Mouse (Mus musculus) ES-E14 (cell line): ENCODE data around the gene Jsrp1. TPM values are rescaled to one million over a fixed set of nuclear protein-coding genes. Genes with fewer than 3 reads are reported as not detected.

Experiments
- DNase-seq: peaks from one replicate; pipeline ENCODE4 v3.0.0-alpha.2; 2013; ENCODE audit warnings: low read depth, low spot score
- H3K27ac ChIP-seq: 2 replicates; pipeline ENCODE4 v1.5.1; 2012; ENCODE audit warnings: low read depth, mild to moderate bottlenecking, low read length, moderate library complexity, mixed read lengths; ENCODE audit not compliant: poor library complexity, insufficient read depth, severe bottlenecking
- H3K36me3 ChIP-seq: 2 replicates; pipeline ENCODE4 v1.6.1; 2012; ENCODE audit warnings: mild to moderate bottlenecking, low read length, moderate library complexity, mixed read lengths; ENCODE audit not compliant: control insufficient read depth, poor library complexity, insufficient read depth, severe bottlenecking
- H3K4me1 ChIP-seq, 2 experiments: fragments of 150-350 bp in 1 of 2; sonication (generic) in 1 of 2; 2 replicates each; pipeline ENCODE4 v1.6.1; 2012; ENCODE audit warnings: low read length in 2 of 2, mild to moderate bottlenecking in 1 of 2, mixed read lengths in 1 of 2; ENCODE audit not compliant: control insufficient read depth in 2 of 2, insufficient read depth in 2 of 2, poor library complexity in 1 of 2
- H3K4me3 ChIP-seq, 2 experiments: fragments of 150-350 bp in 1 of 2; sonication (generic) in 1 of 2; 2 replicates each; pipeline ENCODE4 v1.5.1; 2012; ENCODE audit warnings: low read length in 2 of 2, low read depth in 1 of 2, mild to moderate bottlenecking in 1 of 2, mixed read lengths in 1 of 2; ENCODE audit not compliant: insufficient read depth in 1 of 2, poor library complexity in 1 of 2, severe bottlenecking in 1 of 2
- H3K9ac ChIP-seq: 2 replicates; pipeline ENCODE4 v1.6.1; 2012; ENCODE audit warnings: low read depth, mild to moderate bottlenecking, low read length, mixed read lengths; ENCODE audit not compliant: poor library complexity, insufficient read depth, severe bottlenecking
- H3K9me3 ChIP-seq: fragments of 150-350 bp; sonication (generic); 2 replicates; pipeline ENCODE4 v1.6.1; 2012; ENCODE audit warnings: low read depth, mild to moderate bottlenecking, low read length; ENCODE audit not compliant: control insufficient read depth, insufficient read depth
- CHD2 ChIP-seq: IDR thresholded peaks from 2 replicates; pipeline ENCODE4 v1.6.1; 2014; ENCODE audit warnings: mild to moderate bottlenecking, low read depth, low read length, inconsistent platforms
- HCFC1 ChIP-seq: IDR thresholded peaks from 2 replicates; pipeline ENCODE4 v1.6.1; 2012; ENCODE audit warnings: low read length, inconsistent platforms, borderline replicate concordance; ENCODE audit not compliant: insufficient read depth
- MAFK ChIP-seq: IDR thresholded peaks from 2 replicates; pipeline ENCODE4 v1.6.1; 2014; ENCODE audit warnings: mild to moderate bottlenecking, low read depth, low read length, inconsistent platforms; ENCODE audit not compliant: insufficient read depth
- ZC3H11A ChIP-seq: IDR thresholded peaks from 2 replicates; pipeline ENCODE4 v1.6.1; 2012; ENCODE audit warnings: low read depth, mild to moderate bottlenecking, inconsistent platforms, low read length, borderline replicate concordance
- ZNF384 ChIP-seq: IDR thresholded peaks from 2 replicates; pipeline ENCODE4 v1.6.1; 2012; ENCODE audit warnings: low read depth, low read length, inconsistent platforms
- in situ Hi-C, 2 experiments: fragments of 600-800 bp; cut with MboI; formaldehyde crosslinking; loops; one replicate each; pipeline ENCODE4 v1.15.1; 2025; ENCODE audit warnings: low sequenced_read_pairs in 2 of 2, inconsistent platforms in 1 of 2; ENCODE audit not compliant: unreplicated experiment in 2 of 2
- total RNA-seq: library from RNA; depleted of rRNA; stranded (reverse); fragments of 300-350 nt; gene quantifications from 2 replicates; pipeline ENCODE4 v1.2.3, GENCODE M21; 2012

Jsrp1 gene
- total RNA-seq, 1 experiment, result 0.67 TPM

DNA sequence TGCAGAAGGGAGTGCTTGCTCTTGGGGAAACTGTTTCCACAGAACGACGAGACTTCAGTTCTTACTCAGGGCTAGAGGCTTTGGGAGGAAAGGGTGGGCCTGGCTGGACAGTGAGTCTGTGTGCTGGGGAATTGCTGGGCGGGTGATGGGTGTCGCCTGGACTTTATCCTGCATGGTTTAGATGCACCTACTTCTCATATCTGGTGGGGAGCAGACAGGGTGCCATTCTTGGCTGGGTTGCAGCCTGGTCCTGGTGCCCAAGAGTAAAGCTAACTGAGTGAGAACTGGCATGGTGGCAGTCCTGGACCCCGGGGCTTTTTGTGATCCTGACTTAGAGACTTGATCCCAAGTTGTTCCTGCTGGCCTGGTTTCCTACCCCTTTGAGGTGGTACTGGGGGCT is 43.6 kb upstream of the Jsrp1 start:
- in situ Hi-C loops, result no loop called here
- no peak for TF ChIP-seq ZNF384
- TF ChIP-seq HCFC1, result no peak
- no peak for TF ChIP-seq CHD2
- no peak for TF ChIP-seq MAFK
- no peak for TF ChIP-seq ZC3H11A
- no peak overlapping the region for H3K9ac ChIP-seq
- DNase-seq, result no peak
- H3K36me3 ChIP-seq, result peaks cover 11% of the 10 kb centered on the region
- H3K27ac ChIP-seq, result no peak overlapping the region
- no peak overlapping the region for H3K4me3 ChIP-seq
- H3K4me1 ChIP-seq, result peaks cover 3 to 5% of the 10 kb centered on the region in 2 experiments; a peak in 2 of 4 replicates
- no peaks in the 10 kb centered on the region for H3K9me3 ChIP-seq

DNA sequence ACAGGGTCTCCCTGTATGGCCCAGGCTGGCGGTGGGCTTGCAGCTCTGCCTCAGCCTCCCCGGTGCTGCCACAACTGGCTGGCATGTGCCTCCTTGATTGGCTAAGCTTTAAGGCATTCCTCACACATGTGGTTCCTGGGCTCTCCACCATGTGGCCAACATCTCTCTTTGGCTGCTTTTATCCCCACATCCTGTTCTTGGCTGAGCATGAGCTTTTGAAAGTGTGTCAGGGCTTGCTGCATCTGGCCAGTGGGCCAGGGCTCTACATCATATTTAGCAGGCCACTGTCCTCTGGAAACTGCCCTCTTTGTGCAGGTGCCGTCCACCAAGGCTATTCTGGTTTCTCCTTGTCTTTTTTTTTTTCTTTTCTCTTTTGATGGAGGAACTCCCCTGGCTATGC is 43.0 kb upstream of the Jsrp1 start:
- DNase-seq, result no peak
- Histone ChIP-seq H3K9ac (no peak overlapping the region), H3K36me3 (peaks cover 17% of the 10 kb centered on the region), H3K27ac (no peak overlapping the region), H3K9me3 (no peaks in the 10 kb centered on the region), H3K4me3 (no peak overlapping the region), H3K4me1 (peaks cover 3 to 5% of the 10 kb centered on the region in 2 experiments; a peak in 2 of 4 replicates)
- TF ChIP-seq CHD2 (no peak), ZC3H11A (no peak), MAFK (no peak), ZNF384 (no peak), HCFC1 (no peak)
- in situ Hi-C loops, result no loop called here

DNA sequence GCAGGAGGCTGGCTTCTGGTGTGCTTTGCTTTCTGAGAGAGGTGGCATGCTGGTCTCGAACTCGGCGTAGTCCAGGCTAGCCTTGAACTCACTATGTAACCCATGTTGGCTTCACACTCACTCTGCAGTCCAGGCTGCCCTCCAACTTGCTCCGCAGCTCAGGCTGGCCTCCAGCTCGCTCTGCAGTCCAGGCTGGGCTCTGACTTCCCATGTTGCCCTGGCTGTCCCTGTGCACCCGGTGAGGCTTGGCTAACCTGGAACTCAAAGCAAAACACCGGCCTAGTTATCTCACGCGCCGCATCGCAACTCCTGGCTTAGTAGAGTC is 42.4 kb upstream of the Jsrp1 start:
- TF ChIP-seq CHD2 (no peak), MAFK (no peak), ZNF384 (no peak), HCFC1 (no peak), ZC3H11A (no peak)

DNA sequence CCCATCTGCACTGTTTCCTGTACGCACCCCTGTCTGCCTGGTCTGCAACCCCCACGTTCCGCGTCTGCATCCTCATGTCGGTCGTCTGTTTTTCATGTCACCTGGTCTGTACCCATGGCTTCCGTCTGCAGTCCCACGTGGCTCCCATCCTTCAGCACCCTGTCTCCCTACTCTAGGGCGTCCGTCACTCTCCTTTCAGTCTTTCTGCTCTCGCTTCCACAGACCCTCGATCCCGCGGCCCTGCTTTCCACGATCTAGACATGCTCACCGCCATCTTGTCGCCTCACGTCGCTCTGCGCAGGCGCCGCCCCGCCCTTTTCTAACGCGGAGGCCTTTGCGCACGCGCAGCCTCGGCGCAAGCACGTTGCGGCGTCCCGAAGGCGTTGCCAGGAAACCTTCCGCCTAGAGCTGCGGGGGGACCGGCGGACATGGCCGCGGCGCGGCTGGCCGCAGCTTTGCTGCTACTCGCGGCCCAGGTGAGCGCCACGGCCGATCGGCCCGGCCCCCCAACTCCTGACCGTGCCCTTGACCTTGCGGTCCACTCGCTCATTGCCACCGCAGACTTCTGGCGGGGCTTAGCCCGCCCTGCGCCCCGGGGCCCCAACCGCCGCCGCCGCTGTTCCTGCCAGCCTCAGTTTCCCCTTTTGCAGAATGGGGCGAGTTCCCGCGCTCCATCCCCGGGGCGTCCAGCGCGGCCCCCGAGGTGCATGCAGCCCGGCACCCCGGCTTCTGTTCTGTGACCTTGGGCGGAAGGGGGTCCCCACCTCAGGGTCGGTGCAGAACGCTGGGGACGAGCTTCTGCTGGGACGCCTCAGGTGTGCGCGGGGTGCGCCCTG is 41.8 kb upstream of the Jsrp1 start, which contains the start of the genes Lsm7 and Sppl2b:
Gene Lsm7 (minus strand): TSS at position 297 of the 836 bp plus-strand sequence.
Gene Sppl2b (plus strand): TSS at position 363 of the 836 bp plus-strand sequence.
- DNase-seq, result peak; percentile 82
- no peak within 1 kb of the TSS; the same call in 1 of the 2 replicates for H3K27ac ChIP-seq
- in situ Hi-C loops, result no loop called here

More for the DNA sequence above, 42.4 kb upstream of the Jsrp1 start:
- no peak for DNase-seq
- peak overlapping the region; percentile 77 for H3K4me3 ChIP-seq
- H3K36me3 ChIP-seq, result peaks cover 17% of the 10 kb centered on the region
- peaks cover 3 to 5% of the 10 kb centered on the region in 2 experiments; a peak in 2 of 4 replicates for H3K4me1 ChIP-seq
- in situ Hi-C loops, result no loop called here
- no peak overlapping the region for H3K27ac ChIP-seq
- peak overlapping the region; percentile 67 for H3K9ac ChIP-seq
- H3K9me3 ChIP-seq, result no peaks in the 10 kb centered on the region

More for the DNA sequence above, 41.8 kb upstream of the Jsrp1 start, which contains the start of the genes Lsm7 and Sppl2b:
- peak within 1 kb of the TSS; percentile 77 for H3K4me3 ChIP-seq
- peaks cover 3 to 5% of the 10 kb centered on the region in 2 experiments; a peak in 2 of 4 replicates for H3K4me1 ChIP-seq
- H3K9me3 ChIP-seq, result no peaks in the 10 kb centered on the region
- peak within 1 kb of the TSS; percentile 83 for H3K9ac ChIP-seq
- TF ChIP-seq HCFC1, result peak; percentile 65; the same call in 1 of the 2 replicates
- no peak for TF ChIP-seq ZNF384
- peaks cover 17% of the 10 kb centered on the region for H3K36me3 ChIP-seq
